Mouse (Mus musculus) heart, adult 18-20 months (tissue): ENCODE data around the gene Cc2d2a. TPM values are rescaled to one million over a fixed set of nuclear protein-coding genes. Genes with fewer than 3 reads are reported as not detected.

Experiments
- DNase-seq, 2 experiments: peaks; one replicate each; pipeline ENCODE4 v3.0.0; 2021 to 2022; ENCODE audit warnings: mixed read lengths in 1 of 2
- total RNA-seq, 2 experiments: library from RNA; stranded (reverse); gene quantifications; 2 replicates each; pipeline ENCODE4 v1.2.3; 2021

Gene Cc2d2a
- total RNA-seq, 2 experiments from 2014 or later, result 7.1 to 8.5 TPM

DNA sequence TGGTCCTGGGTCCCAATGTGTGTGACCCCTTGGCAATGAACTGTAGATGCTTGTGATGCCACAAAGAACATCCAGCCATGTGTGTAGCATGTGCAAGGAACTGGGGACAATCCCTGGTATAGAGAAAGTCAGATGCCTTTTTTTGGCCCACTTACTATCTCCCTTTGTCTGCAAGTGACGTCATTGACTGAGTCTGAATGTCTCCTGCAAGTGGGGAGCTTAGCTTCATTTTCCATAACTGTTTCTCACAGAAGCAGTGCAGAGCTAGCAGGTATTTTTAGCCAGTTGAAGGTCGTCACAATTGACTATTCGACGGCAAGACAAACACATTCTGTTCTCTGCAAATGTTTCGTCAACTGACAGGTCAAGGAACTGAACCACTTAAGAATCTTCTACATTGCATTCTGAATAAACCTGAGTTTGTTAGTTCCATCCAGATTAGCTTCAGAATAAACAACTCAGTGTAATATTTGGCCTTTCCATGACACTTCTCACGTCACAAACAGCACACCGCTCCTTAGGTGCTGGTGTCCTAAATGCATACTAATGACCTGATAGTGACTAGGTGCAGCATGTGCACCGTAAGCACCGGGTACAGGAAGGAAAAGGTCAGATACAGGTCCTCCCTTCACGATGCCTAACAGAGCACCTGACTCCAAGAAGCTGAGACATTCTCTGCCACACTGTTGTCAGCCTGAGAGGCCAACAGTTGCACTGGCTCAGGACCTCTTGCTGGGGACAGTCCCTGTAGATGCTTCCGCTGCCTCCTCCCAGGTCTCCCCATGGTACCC is 66.4 kb downstream of the Cc2d2a start:
- DNase-seq, result no peak

DNA sequence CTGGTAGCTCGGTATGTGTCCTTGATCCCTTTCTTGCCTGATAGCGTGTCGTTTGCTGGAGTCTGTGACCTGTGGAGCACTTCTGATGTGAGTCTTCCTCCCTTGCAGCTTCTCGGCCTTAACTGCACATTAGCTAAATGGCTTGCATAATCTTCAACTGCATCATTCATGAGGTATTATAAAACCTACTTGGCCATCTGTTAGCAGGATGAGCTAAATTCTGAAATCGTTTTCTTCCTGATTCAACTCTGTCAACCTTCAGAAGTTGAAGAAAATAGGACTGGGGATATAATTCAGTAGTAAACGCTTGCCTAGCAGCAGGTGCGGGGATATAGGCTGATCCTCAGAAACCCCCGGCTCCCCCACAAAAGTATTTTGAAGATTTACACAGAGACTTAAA is 70.2 kb downstream of the Cc2d2a start:
- DNase-seq, result no peak

DNA sequence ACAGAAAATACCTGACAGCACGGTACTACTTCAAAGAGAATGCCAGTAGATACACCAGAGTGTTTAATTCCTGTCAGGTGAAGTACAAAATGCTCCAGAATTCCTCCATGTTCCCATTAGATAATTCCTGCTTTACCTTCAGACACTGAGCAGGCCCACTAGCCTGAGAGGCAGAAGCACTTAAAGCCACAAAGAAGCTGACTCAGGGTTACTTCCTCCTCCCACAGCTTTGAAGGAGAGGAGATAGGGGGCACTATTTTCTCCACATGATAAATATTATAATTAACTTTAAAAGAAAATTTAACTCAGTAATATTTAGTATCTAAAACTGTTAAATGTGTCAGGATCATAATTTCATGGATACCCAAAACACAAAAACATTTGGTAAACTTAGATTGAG is 82.0 kb downstream of the Cc2d2a start:
- DNase-seq, result no peak

DNA sequence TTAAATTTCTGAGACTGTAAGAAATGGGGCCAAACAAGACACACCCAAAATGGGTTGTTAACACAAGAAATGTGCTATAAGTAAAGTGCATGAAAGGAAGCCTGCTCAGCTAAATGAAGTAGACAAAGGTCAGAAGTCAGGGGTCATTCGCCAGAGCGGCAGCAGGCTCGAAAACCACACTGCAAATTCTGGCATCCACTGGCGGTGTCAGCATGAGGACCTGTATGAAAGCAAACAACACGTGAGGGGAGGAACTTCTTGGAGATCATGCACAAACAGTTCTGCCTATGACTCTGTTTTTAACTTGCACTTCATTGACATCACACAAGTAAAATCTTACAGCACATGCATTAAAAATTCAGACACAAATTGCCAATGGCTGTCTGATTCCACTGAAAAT is 83.0 kb downstream of the Cc2d2a start:
- DNase-seq, result no peak

DNA sequence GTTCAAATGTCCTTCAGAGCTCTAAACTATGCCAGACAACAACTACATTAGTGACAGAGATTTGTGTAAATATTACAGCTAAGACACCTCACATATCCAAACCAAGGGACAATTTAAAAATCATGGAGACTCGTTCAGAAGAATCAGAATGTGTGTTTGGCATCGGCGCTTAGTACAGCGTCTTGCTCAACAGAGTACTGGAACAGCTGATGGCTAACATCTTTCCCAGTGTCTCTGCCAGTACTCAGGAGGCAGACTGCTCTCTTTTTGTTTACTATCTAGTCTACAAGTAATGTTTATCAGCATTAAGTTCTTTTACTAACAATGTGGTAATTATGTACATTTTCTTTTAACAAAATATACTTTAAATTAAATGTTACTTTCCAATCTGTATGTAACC is 85.9 kb downstream of the Cc2d2a start:
- DNase-seq, result peak in 1 of 2 experiments; percentile 7

DNA sequence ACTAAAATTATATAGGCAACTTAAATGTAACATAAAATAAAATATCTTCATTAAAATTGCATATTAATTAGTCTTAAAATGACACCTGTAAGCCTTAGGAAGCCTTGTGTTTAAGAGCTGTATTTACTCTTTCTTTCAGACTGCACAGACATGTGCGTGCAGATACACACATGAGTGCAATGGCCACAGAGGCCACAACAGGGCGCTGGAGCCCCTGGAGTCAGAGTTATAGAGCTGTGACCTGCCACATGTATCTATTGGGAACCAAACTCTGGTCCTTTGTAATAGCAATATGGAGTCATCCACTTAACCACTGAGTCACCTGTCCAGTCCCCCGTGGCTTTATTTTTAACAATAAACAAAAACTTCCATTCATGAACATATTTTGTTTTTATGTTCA is 86.9 kb downstream of the Cc2d2a start:
- no peak for DNase-seq

DNA sequence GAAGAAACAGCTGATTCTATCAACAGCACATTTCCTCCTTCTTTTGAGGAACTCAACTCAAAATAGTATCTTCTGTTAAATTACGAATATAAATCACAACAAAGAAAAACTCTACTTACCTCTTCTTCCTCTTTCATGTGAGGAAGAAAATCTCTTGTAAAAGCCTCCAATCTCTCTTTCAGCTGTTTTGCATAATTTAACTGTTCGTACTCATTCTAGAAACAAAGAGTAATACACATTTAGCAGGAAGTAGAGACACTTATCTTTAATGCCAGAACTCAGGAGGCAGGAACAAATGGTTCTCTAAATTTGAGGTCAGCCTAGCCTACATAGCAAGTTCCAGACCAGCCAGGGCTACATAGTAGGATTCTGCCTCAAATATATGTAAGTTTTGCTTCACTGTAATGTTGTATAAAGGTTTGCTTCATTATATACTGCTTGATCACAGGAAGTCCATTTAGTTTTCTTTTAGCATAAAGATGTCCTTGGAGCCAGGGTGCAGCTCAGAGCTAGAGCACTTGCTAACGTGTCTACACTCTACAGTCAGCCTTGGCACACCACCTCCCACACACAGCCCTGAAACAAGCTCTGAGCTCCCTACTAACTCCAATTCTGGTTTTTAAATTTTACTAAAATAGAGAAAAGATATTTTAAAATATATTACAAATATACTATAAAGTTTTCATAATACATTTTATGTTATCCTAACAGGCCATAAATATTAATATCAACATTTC is 108.6 kb downstream of the Cc2d2a start:
- no peak for DNase-seq

DNA sequence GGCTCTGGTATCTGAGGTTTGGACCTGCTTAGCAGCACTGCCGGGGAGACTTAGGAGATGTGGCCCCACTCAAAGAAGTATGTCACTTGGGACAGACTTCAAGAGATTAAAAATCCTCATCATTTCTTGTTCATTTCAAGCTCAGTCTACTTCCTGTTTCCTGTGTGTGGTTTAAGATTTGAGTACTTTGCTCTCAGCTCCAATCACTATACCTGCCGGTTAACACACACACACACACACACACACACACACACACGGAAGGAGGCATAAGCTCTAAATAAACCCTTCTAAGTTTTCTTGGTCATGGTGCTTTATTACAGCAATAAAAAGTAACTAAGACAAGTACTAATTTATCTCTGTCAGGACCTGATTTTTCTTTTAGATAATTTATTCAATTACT is 109.4 kb downstream of the Cc2d2a start:
- DNase-seq, result no peak

DNA sequence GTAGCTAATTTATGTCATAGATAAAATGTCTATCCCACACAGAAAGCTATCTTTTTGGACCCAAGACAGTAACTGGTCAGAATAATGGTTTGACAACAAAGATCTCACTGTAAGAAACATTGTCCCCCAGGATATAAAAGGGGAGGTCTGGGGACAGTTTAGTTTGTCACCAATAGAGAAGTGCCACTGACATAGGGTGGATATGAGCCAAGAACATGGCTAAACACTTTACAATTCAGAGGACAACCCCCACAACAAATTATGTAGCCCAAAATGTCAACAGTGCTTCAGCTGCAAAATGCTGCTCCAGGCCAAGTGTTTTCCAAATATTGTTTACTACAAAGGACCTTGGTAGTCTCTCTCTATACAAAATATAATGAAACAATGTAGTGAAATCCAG is 114.3 kb downstream of the Cc2d2a start:
- DNase-seq, result peak; percentile 17 to 20

DNA sequence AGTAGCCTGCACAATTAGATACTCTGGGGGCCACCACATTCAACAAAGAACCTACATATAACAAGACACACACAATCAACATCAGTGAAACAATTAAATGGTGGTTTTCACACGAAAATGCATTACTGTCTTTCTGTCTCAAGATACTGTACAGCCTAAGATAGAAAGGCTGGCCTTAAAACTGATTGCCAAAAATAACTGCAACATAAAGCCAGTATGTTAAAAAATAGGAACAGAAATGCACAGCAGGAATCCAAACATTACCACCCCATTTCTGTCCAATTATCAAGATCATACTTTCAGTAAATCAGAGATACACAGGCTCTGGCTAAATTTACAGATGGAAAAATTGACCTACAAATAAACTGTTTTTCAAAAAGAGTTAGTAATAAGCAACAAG is 114.8 kb downstream of the Cc2d2a start:
- DNase-seq, result no peak

DNA sequence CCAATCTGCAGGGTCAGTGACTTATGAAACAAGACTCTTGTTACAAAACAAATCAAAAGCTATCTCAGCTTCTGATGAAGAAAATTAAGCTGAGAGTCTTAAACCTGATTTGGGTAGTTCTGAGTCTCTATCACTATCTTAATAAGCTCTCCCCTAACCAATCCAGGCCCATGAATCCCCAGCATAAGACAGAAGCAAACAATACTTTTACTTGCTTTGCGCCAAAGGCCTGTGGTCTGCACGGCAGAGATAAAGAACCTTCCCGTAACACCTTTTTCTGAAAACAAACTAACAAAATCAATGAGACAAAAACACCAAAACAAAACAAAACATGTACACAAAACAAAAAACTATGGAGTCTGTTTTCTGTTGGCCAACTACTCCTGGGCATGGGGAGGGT is 116.4 kb downstream of the Cc2d2a start:
- DNase-seq, result no peak

DNA sequence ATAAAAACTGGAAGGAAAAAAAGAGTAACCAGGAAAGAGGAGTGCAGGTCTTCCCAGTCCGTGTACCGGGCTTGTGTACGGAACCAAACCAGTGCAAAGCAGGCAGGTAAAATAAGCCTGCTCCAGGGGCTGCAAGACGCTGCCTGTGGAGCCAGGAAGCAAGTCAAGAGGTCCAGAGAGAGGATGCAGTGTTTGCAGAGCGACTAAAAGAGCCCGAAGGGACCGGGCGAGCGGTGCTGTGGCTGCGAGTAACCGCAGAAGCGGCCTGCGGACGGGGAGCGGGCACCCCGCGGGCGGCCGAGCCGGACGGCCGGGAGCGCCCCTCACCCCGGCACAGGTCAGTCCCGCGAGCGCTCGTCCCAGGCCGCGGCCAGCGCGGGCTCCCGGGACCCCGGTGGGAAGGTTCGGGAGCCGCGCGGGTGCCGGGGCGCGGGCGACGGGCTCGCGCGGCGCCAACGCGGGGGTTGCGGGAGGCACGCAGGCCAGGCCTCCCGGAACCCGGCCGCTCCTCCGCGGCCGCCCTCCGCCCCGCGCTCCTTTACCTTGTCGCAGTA is 119.4 kb downstream of the Cc2d2a start:
- peak; percentile 38 to 51 for DNase-seq

DNA sequence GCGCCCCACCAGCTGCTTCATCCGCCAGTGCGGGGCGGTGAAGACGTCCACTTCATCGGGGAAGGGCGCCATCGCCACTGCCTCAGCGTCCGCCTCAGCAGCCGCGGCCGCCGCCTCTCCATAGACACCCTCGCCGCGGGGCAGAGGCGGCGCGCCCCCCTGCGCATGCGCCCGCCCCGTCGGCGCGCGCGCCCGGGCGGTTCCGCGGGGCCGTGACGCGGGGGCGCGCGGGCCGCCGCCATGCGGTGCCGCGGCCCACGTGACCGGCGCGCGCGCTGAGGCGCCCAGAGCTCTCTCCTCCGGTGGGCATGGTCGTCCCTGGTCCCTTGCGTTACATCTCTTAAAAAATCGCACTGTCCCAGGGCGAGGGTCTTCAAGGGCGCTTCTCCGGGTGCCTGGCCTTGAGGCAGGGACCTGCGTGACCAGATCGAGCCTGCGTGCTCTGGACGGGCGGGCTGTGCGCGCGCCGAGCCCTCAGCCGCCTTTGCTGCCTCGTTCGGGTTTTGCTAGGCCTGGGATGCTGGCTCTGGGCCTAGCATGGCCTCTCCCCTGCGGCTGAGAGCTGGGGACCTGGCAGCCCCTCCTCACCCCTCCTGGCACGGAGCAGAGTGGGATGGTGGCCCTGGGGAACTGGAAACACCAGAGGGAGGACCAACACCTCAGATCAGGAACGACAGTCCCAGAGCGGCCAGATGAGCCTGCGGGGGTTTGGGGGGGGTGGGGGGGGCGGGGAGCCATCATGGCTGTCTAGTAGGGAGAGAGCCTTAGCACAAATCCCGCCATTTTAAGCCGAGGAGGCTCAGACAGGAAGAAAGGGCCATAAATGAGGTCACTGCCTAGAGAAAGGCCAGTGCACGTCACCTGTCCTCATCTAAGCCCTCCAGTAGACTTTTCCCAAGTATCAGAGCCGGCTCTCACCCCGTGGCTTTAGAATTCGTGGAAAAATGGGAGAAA is 120.1 kb downstream of the Cc2d2a start:
- DNase-seq, result peak; percentile 83

DNA sequence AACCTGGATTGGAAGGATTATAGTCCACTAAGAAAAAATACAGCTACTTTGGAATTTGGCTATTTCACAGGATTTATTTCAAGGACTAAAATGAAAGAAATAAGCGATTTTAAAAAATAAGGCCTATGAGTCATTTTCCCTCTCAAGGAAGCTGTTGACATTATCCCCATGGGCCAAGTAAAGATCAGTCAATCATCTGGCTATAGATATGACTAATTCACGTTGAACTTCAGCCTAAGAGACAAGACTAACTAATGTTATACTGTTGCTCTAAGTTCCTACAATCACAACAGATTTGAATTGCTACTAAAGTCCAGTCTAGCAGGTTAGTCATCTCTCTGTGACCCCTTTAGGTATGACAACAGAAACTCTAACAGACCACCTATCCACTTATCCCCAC is 121.8 kb downstream of the Cc2d2a start:
- no peak for DNase-seq

DNA sequence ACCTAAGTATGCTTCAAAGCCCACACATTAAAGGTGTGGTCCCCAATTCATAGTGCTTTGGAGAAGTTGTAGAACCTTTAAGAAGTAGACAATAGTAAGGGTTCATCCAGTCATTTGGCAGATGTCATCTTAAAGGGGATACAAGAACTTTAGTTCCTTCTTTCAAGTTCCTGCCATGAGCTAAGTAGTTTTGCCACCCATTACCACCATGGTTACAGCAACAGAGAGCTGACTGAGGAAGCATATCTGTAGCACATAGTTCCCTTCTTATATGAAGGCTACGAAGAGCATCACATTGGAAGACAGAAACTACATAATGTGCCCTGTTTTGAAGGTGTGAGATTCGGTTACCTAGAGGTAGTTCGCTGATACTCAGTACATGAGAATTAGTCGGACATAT is 124.5 kb downstream of the Cc2d2a start:
- peak in 1 of 2 experiments; percentile 22 for DNase-seq

DNA sequence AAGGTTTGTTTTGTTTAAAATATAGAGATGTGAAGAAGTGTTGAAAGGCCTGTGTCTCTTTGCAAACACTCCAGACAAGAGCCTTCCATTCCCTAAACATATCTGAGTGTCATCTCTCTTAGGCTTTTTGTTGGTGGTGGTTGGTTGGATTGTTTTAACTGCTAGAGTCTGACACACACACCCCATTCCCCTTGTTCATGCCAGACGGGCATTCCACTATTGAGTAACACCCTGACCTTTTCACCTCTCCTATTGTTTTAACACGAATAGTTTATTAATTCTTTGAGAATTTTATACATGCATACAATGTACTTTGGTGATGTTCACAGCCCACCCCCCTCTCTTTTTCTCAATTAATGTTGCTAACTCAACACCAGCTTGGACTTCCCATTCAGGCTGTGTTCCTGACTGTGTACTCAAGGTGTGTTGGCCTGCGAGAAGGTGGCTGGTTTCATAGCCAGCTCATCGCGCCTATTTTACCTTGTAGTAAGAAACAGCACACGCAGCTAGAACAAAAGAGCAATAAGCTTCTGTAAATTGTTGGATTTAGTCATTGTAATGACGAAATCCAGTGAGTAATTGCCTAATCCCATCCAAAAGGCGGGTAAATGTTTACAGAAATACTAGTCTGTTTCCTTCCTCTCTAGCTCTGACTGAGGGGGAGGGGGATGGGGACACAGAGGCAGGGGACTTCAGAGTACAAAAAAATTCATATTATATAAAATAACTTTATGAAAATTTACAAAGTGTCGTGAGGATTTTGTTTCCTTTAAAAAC is 126.0 kb downstream of the Cc2d2a start:
- DNase-seq, result no peak

Other genes with a start within 250 kb of the Cc2d2a start
- 1 to 10 TPM; 3.8 to 5.7 TPM for gene C1qtnf7, start 146.8 kb upstream of the Cc2d2a start, total RNA-seq
- 1 to 10 TPM; 1.9 to 4.2 TPM for gene Bst1, start 156.5 kb downstream of the Cc2d2a start, total RNA-seq
- gene Fbxl5, start 159.3 kb downstream of the Cc2d2a start, total RNA-seq, result 10 to 100 TPM; 39.0 to 42.3 TPM
- gene Cd38, start 206.2 kb downstream of the Cc2d2a start, total RNA-seq, result 1 to 10 TPM; 5.8 to 6.3 TPM